Mouse (Mus musculus) cerebellum, postnatal 36 days (tissue): ENCODE data around the gene Farp2.
"Not testable (repeated sequence)": the region's sequence is repeated elsewhere in the genome, so short reads cannot be mapped to it uniquely, and the experiment has no call there.

ENCODE experiments used
- DNase-seq, 2 experiments: peaks; one replicate each; pipeline ENCODE4 v3.0.0; 2021 to 2022; ENCODE audit warnings: mixed read lengths in 2 of 2

The Farp2 gene

GRCm38 (mm10) chr1:93511585-93512350 is at the start of gene Farp2:
Gene Farp2, plus strand, starts transcription at chr1:93512079.
- DNase-seq, result peak; percentile 88 to 94

GRCm38 (mm10) chr1:93465066-93465465 is 46.8 kb upstream of the Farp2 start:
- no peak for DNase-seq

DNA sequence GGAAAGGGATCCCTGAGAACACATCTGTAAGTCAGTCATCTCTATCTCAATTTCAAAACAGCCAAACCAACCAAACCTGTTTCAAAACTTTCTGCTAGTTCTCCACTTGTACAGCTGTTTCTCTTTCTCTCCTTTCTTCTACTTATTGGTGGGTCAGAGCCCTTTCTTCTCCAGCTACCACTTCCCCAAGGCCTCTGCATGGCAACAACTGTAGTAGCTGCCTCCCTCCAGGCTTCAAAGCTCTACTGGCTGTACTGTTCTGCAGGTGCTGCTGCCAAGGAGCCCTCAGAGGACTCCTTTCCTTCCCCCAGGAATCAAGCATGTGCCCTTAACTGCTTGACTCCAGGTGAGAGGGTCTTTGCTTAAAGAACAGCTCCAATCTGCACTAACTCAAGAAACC is 46.1 kb upstream of the Farp2 start:
- no peak for DNase-seq

DNA sequence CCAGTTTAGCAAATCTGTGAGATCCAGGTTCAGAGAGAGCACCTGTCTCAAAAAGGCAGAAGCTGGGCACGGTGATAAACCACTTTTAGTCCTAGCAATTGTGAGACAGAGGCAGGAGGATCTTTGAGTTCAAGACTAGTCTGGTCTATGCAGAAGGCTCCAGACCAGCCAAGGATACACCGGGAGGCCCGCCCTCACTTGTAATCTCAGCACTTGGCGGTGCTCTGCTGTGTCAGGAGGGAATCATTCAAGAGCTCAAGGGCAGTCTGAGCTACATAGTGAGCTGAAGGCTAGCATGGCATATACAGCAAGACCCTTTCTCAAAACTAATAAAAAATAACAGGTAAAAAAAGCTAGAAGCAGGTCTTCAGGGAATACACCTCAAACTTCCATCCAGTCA is 43.3 kb upstream of the Farp2 start:
- DNase-seq, result no peak

DNA sequence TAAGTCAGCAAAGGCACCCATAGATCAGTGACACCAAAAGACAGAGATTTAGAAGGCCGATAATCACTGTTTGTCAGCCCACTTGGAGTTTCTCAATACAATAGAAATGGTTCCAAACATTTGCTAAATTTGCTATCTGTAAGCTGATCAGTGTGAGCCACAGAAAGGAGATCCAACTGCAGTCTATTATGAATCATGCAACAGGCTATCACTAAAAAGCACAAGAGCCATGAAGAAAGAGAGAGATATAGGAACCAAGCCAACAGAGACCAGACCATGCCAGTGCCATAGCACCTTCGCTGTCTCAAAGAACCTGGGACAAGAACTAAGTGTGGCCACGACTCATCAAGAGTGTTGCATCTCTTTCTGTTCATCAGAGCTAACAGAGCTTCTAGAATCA is 36.2 kb upstream of the Farp2 start:
- DNase-seq, result no peak

GRCm38 (mm10) chr1:93477758-93478585 is 33.9 kb upstream of the Farp2 start:
- DNase-seq, result peak; percentile 98

GRCm38 (mm10) chr1:93478586-93479475 is 33.0 kb upstream of the Farp2 start, which contains the start of gene Hdlbp:
Gene Hdlbp, minus strand, starts transcription at chr1:93478815.
- DNase-seq, result peak; percentile 98 to 99

DNA sequence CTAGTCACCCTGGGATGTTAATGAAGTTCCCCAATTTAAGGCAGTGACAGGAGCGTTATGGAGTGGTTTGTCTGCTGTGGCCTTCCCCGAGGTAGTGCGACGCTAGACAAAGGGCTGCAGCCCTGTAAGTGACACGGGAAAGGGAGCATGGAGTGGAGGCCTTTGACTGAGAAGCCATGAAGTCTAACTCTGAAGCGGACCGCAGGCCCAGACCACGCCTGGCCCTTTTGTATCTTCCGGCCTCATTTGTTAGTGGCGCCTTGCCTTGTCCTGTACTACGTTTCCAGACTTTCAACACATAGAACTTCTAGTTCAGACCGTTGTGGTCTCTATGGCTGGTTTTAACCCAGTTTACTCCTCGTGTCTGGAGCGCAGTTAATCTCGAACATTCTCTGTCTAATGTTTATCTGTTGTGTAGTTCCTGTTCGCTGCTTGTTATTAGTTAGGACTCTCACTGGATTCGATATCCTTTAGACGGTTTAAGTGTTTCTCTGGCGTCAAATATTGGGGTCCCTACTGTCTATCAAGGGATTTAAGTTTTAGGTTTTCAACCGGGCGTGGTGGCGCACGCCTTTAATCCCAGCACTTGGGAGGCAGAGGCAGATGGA is 32.3 kb upstream of the Farp2 start:
- no peak for DNase-seq

- DNase-seq, result not testable (repeated sequence)
Measured at GRCm38 (mm10) chr1:93486302-93486701, 25.6 kb upstream of the Farp2 start.

DNA sequence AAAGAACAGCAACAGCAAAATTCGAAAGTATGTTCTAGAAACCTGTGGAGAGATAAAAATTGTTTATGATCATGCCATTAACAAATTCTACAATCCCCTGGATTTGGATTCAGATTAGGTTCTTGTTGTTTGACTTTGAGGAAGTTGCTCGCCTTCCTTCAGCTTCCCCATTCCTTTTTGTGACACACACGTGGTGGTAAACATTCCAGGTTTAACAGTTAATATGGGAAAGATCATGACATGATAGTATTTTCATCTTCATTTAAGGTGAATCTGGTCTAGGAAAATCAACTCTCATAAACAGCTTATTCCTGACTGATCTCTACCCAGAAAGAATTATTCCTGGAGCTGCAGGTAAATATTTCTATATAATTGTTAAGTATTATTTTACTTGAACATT is 16.6 kb upstream of the Farp2 start:
- no peak for DNase-seq

GRCm38 (mm10) chr1:93506944-93507676 is 4.8 kb upstream of the Farp2 start:
- DNase-seq, result no peak

DNA sequence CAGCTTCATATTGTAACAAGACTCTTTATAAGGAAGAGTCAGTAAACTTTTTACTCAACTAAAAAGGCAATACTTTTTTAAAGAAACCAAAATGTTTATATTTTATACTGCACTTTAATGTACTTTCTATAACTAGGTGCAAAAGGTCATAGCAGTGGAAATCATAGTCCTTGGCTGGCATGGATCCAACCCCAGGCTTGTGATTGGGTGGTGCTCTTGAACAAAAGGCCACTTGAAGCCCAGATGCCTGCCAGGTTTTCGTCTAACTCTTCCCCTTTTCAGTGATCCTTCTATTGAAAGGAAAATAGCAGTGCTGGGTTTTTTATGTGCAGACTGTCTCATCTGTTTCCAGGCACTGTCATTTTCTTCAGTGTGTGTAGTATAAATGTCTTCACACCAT is 3.3 kb upstream of the Farp2 start:
- not testable (repeated sequence) for DNase-seq

DNA sequence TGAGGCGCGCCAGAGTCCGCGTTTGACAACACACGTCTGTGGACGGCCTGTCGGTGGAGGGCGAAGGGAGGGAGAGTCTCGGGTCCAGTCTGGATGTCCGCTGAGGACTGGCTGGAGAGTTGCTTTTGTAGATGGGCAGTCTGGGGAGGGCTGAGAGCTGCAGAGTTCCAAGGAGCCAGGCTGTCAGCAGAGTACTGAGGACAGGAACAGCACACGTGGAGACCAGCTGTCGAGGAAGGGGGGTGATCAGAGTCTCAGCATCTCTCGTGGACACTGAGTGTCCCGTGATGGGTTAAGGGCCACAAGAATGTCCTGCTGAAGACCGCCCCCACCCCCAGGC is 442 bp downstream of the Farp2 start:
- DNase-seq, result no peak

GRCm38 (mm10) chr1:93513221-93513620 is 1.3 kb downstream of the Farp2 start:
- no peak for DNase-seq

GRCm38 (mm10) chr1:93521491-93521890 is 9.6 kb downstream of the Farp2 start:
- no peak for DNase-seq

GRCm38 (mm10) chr1:93522325-93522724 is 10.4 kb downstream of the Farp2 start:
- DNase-seq, result no peak

DNA sequence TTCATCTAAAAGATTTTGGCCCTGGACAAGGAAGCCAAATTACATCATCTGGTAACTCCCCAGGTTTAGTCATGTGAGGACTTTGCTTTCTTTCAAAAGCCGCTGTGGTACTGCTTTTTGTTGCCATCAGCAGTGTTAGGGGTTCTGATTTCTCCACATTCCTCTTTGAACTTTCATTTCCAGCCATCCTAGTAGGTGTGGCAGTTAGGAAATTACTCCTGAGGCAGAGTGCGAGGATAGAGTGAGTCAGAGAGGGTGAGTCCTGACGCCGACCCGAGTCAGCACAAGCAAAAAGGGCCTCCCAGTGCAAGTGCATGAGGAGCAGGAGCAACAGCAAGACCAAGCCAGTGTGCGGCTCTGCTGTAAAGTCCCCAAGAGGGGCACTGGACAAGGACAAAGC is 17.9 kb downstream of the Farp2 start:
- DNase-seq, result no peak

DNA sequence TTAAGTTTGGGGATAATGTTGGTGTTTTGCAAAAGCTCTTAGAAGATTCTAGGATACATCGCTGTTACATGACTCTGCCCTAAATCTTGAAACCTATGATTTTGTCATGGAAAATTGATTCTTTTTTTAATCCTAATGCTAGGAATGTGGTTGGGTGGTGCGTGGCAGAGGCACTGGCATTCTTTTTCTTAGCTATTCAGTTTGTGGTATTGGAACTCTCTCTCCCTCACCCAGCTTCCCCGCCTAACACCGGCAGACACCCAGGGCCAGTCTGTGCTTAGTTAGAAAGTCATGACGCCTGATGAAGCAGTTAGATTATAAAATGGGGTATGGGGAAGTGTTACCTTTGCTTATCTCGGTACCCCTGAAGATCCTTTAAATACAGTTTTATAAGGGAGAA is 25.3 kb downstream of the Farp2 start:
- no peak for DNase-seq

DNA sequence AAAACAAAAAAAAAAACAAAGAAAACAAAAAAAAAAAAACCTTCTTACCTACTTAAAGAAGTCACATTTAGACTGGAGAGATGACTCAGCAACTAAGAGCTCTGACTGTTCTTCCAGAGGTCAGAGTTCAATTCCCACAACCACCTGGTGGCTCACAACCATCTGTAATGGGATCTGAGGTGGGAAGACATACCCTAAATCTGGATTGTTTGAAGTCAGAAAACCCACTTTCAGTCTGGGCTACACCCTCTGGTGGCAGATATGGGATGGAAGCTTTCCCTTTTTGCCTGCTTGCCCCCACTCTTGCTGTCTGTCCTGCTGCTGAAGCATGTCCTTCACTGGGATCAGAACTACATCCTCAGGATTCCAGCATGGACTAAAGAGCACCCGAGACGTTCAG is 31.3 kb downstream of the Farp2 start:
- no peak for DNase-seq

DNA sequence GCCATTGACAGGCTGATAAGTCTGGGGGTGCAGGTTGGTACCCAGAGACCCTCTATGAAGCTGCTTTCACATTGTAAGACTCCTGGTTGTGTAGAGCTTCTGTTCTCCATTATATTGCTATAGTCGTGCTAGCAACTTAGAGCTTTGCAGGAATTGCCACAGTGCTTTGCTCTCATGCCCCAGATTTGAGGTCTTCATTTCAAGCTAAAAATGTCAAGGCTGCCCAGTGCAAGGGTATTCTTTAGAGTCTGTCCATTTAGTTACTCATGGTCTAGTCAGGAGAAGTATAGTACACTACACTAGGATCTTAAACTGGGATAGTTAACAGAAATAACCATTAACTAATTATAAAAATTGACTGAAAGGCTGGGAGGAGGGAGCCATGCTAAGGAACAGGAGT is 35.4 kb downstream of the Farp2 start:
- DNase-seq, result no peak

DNA sequence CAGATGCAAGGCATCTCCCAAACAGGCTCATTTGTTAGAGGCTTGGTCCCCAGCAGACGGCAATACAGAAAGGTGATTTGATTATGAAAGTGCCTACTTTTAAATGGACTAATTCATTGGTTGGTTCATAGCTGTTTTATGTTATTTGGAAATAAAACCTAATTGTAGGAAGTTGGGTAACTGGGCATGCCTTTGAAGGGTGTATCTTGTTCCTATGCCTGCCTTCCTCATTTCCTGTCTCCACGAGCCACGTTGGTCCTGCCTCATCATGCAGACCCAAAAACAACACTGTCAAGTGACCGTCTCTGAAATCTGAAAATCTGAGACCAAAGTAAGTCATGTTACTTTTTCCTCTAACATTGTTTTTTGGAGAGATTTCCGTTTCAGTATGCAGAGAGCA is 39.5 kb downstream of the Farp2 start:
- DNase-seq, result no peak

- no peak for DNase-seq
Measured at GRCm38 (mm10) chr1:93563224-93563623, 51.3 kb downstream of the Farp2 start.
